Comparison of ENCODE assay signal across 9 mouse cellular contexts in the genomic region with DNA sequence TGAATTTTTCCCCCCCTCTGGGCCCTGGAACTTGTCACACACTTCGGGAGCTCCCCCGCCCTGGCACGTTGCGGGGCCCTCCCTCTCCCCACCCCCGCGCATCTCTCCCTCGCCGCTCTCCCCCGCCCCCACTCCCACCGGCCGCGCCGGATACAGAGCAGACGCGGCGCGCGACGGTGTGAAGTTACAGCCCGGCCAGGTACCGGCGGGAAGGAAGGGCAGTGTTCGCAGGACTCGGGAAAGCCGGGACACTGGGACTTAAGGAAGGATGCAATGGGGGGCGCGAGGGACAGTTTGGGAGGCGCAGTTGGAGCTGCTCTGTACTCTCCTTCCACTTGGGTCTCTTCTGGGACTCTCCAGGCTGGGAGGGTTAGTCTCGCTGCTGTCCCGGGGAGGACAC. TPM values are rescaled to one million over a fixed set of nuclear protein-coding genes. Genes with fewer than 3 reads are reported as not detected.
DNase-seq lines count a peak whose midpoint lies in the region; ATAC-seq and TF ChIP-seq lines count a peak whose summit lies in the region.
"Had no signal": no experiment of that assay in that cellular context is flagged by ENCODE, and none has a peak within 500 bp of the region (broad histone marks: within the 10 kb centered on the region; RNA-seq: fewer than 3 reads in every experiment).

No protein-coding gene starts in this region.

- H3K9me3 ChIP-seq in ES-Bruce4 (replicated peaks; ENCODE audit: control insufficient read depth, insufficient read depth, low read length, poor library complexity, severe bottlenecking): no peaks in the 10 kb centered on the region
- H3K9me3 ChIP-seq in embryonic facial prominence, embryonic 14.5 days (ENCODE audit: control insufficient read depth, low read length): no peaks in the 10 kb centered on the region
- no peaks in the 10 kb centered on the region for H3K9me3 ChIP-seq in hindbrain, postnatal 0 days (ENCODE audit: low read length)

- H3K27ac ChIP-seq in ES-Bruce4 (ENCODE audit: insufficient read depth, low read length): no peak overlapping the region
- H3K27ac ChIP-seq in embryonic facial prominence, embryonic 14.5 days (replicated peaks; ENCODE audit: low read depth, low read length): peak overlapping the region; percentile 98
- H3K27ac ChIP-seq in hindbrain, postnatal 0 days: peak overlapping the region; percentile 93

- H3K27me3 ChIP-seq in ES-Bruce4 (ENCODE audit: control insufficient read depth, insufficient read depth, low read length, poor library complexity, severe bottlenecking): peaks cover 40% of the 10 kb centered on the region
- H3K27me3 ChIP-seq in embryonic facial prominence, embryonic 14.5 days (replicated peaks; ENCODE audit: control insufficient read depth, insufficient read depth, low read length): no peaks in the 10 kb centered on the region
- no peaks in the 10 kb centered on the region for H3K27me3 ChIP-seq in hindbrain, postnatal 0 days (ENCODE audit: insufficient read depth, low read length)

- H3K4me3 ChIP-seq in ES-Bruce4 (ENCODE audit: low read depth, low read length): peak overlapping the region; percentile 58
- peak overlapping the region; percentile 82 for H3K4me3 ChIP-seq in embryonic facial prominence, embryonic 14.5 days (ENCODE audit: low read depth, low read length)
- peak overlapping the region; percentile 69 for H3K4me3 ChIP-seq in hindbrain, postnatal 0 days (ENCODE audit: low read length)

- peak overlapping the region; percentile 97 for H3K4me2 ChIP-seq in embryonic facial prominence, embryonic 14.5 days (ENCODE audit: low read depth, low read length)
- peak overlapping the region; percentile 100 for H3K4me2 ChIP-seq in hindbrain, postnatal 0 days (ENCODE audit: low read depth, low read length)

- TF ChIP-seq POLR2A in ES-Bruce4 (IDR thresholded peaks at IDR 0.05; ENCODE audit: insufficient read depth, low read length): no peak

- no peak for TF ChIP-seq EP300 in ES-Bruce4 (IDR thresholded peaks at IDR 0.05; ENCODE audit: insufficient read depth, low read depth, low read length)

- peak overlapping the region; percentile 28 for H3K9ac ChIP-seq in ES-Bruce4 (ENCODE audit: low read depth, poor library complexity, severe bottlenecking)
- peak overlapping the region; percentile 95 for H3K9ac ChIP-seq in embryonic facial prominence, embryonic 14.5 days (ENCODE audit: low read depth, low read length)
- H3K9ac ChIP-seq in hindbrain, postnatal 0 days (replicated peaks; ENCODE audit: low read length): peak overlapping the region; percentile 74

- 0% methylated on average over 25 of the region's 30 CpGs for WGBS in embryonic facial prominence, embryonic 14.5 days
- WGBS in hindbrain, postnatal 0 days: under 1% methylated on average over 22 of the region's 30 CpGs

- TF ChIP-seq CTCF in ES-Bruce4 (IDR thresholded peaks at IDR 0.05; ENCODE audit: low read depth, low read length): no peak
- no peak for TF ChIP-seq CTCF in hindbrain, postnatal 0 days (IDR thresholded peaks at IDR 0.05; ENCODE audit: low read depth)

- peak; percentile 23 for ATAC-seq in embryonic facial prominence, embryonic 14.5 days (ENCODE audit: low read depth)
- peak; percentile 30 for ATAC-seq in hindbrain, postnatal 0 days

- DNase-seq in frontal cortex, postnatal 10 days (ENCODE audit: low spot score in 2 of 2): peak; percentile 51 to 66
- no peak for DNase-seq in frontal cortex, adult 2 months (ENCODE audit: extremely low spot score in 1 of 2, low spot score in 1 of 2)
- peak; percentile 75 for DNase-seq in embryonic facial prominence, embryonic 14.5 days (ENCODE audit: low spot score)
- peak; percentile 69 for DNase-seq in hindbrain, postnatal 0 days (ENCODE audit: low spot score)
- DNase-seq in mesoderm, embryonic 11.5 days (ENCODE audit: low read depth, low spot score): peak; percentile 65
- peak; percentile 69 to 74 for DNase-seq in spleen, postnatal 36 days (ENCODE audit: low spot score in 2 of 2)
- DNase-seq in urinary bladder, adult 2 months (ENCODE audit: low spot score): no peak

- H3K36me3 ChIP-seq in ES-Bruce4 (ENCODE audit: control insufficient read depth, insufficient read depth, low read length, poor library complexity, severe bottlenecking): no peaks in the 10 kb centered on the region
- peaks cover 5% of the 10 kb centered on the region for H3K36me3 ChIP-seq in embryonic facial prominence, embryonic 14.5 days (ENCODE audit: control insufficient read depth, insufficient read depth, low read length)
- H3K36me3 ChIP-seq in hindbrain, postnatal 0 days (ENCODE audit: insufficient read depth, low read length): no peaks in the 10 kb centered on the region

- peaks cover 2% of the 10 kb centered on the region for H3K4me1 ChIP-seq in ES-Bruce4 (ENCODE audit: control insufficient read depth, insufficient read depth, low read length)
- peaks cover 13% of the 10 kb centered on the region for H3K4me1 ChIP-seq in embryonic facial prominence, embryonic 14.5 days (ENCODE audit: control insufficient read depth, insufficient read depth, low read length)
- 0 out of 2 replicates have a peak, but pooled peaks cover 7% of the 10 kb centered on the region for H3K4me1 ChIP-seq in hindbrain, postnatal 0 days (ENCODE audit: insufficient read depth, low read length)

RNA-seq across cellular contexts. Expression of gene Bcl11a, which starts 2.7 kb away (rescaled TPM):
- polyA plus RNA-seq in frontal cortex, adult 2 months (2012; rRNA removed): 79.7 and 81.5 TPM in 2 replicates
- polyA plus RNA-seq in ES-Bruce4 (2011; ENCODE audit: insufficient read depth, insufficient read length, low read depth, missing spikeins): 0.36 and 0.43 TPM in 2 replicates
- polyA plus RNA-seq in embryonic facial prominence, embryonic 14.5 days (2014; fragmentation: Nextera tagmentation; extraction: Ambion mirVana): 26.4 and 30.1 TPM in 2 replicates
- total RNA-seq in hindbrain, postnatal 0 days (2014; rRNA removed): 32.2 and 32.3 TPM in 2 replicates
- 69.8 and 73.5 TPM in 2 replicates for polyA plus RNA-seq in hindbrain, postnatal 0 days (2015; fragmentation: Nextera tagmentation; extraction: Ambion mirVana)
- 1.3 and 2.4 TPM in 2 replicates for polyA plus RNA-seq in urinary bladder, adult 2 months (2012; rRNA removed)

RNA-seq across cellular contexts. Expression of gene A830031A19Rik, which starts 5.7 kb away (rescaled TPM):
- polyA plus RNA-seq in frontal cortex, adult 2 months (2012; rRNA removed): 1.2 and 1.8 TPM in 2 replicates
- polyA plus RNA-seq in ES-Bruce4 (2011; ENCODE audit: insufficient read depth, insufficient read length, low read depth, missing spikeins): not detected in 2 replicates
- polyA plus RNA-seq in embryonic facial prominence, embryonic 14.5 days (2014; fragmentation: Nextera tagmentation; extraction: Ambion mirVana): not detected in 2 replicates
- not detected in 2 replicates for total RNA-seq in hindbrain, postnatal 0 days (2014; rRNA removed)
- polyA plus RNA-seq in hindbrain, postnatal 0 days (2015; fragmentation: Nextera tagmentation; extraction: Ambion mirVana): not detected in 2 replicates
- not detected in 2 replicates for polyA plus RNA-seq in urinary bladder, adult 2 months (2012; rRNA removed)
- polyA plus RNA-seq: large intestine, adult 2 months had no signal

Comparison
In these comparisons a context has a peak if more than half of its experiments do, and no peak if none do; other contexts are left out.
1. DNase-seq: peak in frontal cortex, postnatal 10 days (2 of 2), embryonic facial prominence, embryonic 14.5 days (single experiment), hindbrain, postnatal 0 days (single experiment), mesoderm, embryonic 11.5 days (single experiment) and spleen, postnatal 36 days (2 of 2); none in frontal cortex, adult 2 months (0 of 2) and urinary bladder, adult 2 months (single experiment).
2. H3K9ac ChIP-seq: peak in every context shown above with its lines; median percentile 95 in embryonic facial prominence, embryonic 14.5 days; 74 in hindbrain, postnatal 0 days; 28 in ES-Bruce4.
3. Peak in every context shown above with its lines, with median percentiles within 50 percentile points of each other: H3K4me3 ChIP-seq.